Mouse (Mus musculus) frontal cortex, postnatal 10 days (tissue): ENCODE data around the gene Ap2m1.

Experiments
- DNase-seq, 2 experiments: peaks; one replicate each; pipeline ENCODE4 v3.0.0; 2022; ENCODE audit warnings: low spot score in 2 of 2, mixed read lengths in 1 of 2

Ap2m1 gene

DNA sequence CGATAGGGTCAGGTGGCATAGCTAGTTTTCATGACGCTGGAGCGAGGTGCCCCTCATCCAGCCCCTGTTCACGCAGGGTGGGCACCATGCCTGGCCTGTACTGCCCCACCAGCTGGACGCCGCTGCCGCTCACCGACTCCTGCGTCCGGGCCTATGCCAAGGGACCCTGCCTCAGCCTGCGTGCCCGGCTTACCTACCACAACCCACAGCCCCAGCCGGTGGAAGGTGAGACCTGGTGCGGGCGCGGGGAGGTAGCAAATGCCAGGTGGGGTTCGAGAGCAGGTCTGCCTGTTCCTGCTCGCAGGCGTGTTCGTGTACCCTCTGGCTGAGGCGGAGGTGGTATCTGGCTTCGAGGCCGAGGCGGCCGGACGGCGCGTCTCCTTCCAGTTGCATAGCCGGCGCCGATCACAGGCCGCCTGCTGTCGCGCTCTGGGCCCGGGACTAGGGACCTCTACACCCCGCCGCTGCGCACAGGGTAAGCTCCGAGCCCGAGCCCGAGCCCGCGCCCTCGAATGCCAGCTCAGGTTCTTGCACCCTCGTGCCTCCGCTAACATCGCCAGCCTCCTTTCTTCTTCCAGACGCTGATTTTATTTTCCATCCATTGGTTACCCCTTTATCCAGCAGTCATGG is 55.9 kb downstream of the Ap2m1 start:
- no peak for DNase-seq
